Mouse (Mus musculus) retina, embryonic 14.5 days (tissue): ENCODE measurements around the gene Gorasp1.

Source experiments
- DNase-seq: peaks from one replicate; pipeline ENCODE4 v3.0.0-alpha.2; 2015; ENCODE audit warnings: low spot score

Gorasp1 gene

DNA sequence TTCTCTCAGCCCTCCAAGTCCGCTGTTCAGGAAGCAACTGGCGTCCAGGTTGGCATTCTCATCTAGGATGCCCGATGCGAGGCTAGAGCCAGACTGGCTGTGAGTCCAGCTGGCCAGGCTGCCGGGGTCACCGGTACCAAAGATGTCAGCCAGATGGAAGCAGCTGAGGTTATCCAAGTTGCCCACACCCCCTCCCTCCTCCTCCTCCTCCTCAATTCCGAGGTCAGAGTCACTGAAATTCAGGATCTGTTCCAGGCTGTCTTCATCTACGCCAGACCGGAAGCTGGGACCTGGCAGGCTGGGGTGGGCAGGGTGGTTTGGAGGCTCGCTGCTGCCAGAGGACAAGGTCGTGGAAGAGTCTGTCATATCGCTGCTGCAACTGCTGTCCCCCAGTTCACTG, 35.2 kb upstream of the Gorasp1 start:
- no peak for DNase-seq

GRCm38 (mm10) chr9:119972166-119972565, 34.8 kb upstream of the Gorasp1 start:
- no peak for DNase-seq

DNA sequence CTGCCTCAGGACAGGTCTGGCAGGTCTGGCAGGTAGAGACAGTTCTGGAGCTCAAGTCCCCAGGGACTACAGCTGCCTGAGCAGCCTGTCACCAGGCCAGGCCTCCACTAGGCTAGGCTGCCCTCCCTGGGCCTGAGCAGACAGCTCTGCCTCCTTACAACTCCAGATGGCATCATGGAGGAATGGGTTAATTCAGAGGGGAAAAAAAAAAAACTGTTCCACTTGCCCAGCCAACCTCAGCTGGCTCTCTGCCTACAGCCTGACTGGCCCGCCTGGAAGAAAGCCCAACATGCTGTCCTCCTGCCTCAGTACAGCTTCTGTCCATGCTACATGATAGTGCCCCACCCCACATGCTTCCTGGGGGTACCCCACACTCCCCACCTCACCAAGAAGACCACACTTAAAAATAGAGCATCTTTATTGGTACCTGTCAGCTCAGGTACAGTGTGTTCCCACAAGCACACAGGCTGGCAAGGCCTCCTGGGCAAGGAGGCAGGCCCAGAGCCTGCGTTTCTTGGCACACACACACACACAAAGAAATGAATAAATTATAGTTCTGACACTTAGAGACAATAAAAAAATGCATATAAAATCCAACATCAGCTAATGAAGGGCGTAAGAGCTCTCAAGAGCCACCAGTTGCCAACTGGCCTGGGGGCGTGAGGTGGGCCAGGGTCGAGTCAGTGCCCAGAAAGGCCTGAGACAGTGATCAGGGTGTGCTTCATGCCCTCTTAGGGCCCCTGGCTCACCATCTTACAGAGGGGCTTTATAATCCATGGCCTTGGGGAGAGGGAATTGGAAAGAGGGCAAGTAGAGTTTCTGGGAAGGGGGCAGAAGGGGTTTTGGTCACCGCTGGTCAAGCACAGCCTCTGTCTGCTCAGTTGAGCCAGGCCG, 33.6 kb upstream of the Gorasp1 start:
- DNase-seq, result no peak

DNA sequence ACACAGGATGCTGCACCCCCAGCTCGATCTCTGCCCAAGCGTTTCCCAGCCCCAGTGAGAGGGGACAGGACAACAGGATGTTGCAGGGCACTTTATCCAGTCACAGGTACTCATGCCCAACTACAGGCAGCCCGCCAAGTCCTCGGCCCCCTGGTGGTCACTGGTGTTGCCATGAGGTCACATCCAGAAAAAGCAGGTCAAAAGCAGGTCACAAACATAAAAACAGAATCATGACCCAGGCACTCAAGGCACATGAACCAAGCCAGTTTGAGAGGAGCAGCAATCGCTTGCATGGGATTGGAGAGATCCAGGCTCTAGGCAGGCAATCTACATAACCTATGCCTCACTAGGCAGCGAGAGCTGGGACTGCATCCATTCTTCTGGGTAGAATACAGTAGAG, 32.9 kb upstream of the Gorasp1 start:
- DNase-seq, result peak; percentile 54

DNA sequence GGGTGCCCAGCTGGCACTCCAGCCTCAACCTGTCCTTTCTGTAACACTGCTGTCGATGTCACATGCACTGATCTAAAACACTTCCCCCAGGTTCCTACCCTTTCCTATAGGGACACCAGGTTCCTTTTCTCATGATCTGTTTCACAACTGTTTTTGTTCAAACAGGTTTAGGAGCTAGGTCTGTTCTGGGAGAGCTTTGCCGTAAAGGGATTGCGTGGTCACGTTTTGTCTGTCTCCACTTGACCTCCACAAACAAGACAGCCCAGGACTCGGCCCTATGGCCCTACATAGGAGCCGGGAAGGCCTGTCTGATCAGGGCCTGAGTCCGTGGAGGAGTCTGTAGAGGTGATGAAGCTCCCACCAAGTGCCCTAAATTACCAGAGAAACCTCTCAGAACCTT, 32.4 kb upstream of the Gorasp1 start:
- DNase-seq, result no peak

- no peak for DNase-seq
Observed at GRCm38 (mm10) chr9:119966221-119966910, 29.0 kb upstream of the Gorasp1 start.

DNA sequence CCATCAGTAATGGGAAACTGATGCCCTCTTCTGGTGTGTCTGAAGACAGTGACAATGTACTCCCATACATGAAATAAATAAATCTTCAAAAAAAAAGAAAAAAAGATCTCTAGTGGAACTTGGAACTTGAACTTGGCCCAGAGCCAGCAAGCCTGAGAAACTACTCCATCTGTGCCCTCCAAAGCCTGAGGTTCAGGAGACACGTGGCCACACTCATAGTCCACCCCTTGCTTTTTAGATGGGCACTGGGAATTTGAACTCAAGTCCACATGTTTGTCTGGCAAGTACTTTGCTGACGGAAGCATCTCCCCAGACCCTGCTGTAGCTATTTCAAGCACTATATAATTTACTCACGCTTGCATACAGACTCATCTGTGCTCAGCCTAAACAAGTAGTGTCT, 27.8 kb upstream of the Gorasp1 start:
- no peak for DNase-seq

DNA sequence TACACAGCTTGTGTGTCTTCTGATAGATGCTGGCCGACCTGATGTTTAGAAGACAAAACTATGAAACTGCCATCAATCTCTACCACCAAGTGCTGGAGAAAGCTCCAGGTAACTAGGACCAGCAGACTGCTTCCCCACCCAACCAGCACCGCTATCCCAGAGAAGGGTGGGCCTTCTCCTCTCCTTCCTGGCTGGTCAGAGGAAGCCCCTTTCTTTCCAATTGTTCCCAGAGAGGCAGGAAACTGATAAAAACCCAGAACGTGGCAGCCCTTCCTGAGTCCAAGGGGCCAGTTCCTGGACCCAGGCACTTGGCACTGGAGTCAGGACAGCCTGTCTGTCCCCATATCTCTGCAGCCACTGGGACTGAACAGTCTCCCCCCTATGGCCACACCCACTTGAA, 26.8 kb upstream of the Gorasp1 start:
- DNase-seq, result no peak

- DNase-seq, result peak; percentile 80
Observed at GRCm38 (mm10) chr9:119962987-119963667, 25.8 kb upstream of the Gorasp1 start.

GRCm38 (mm10) chr9:119962216-119962615, 24.9 kb upstream of the Gorasp1 start:
- DNase-seq, result no peak

GRCm38 (mm10) chr9:119958835-119959234, 21.5 kb upstream of the Gorasp1 start:
- DNase-seq, result no peak

- no peak for DNase-seq
Observed at GRCm38 (mm10) chr9:119951388-119951787, 14.0 kb upstream of the Gorasp1 start.

DNA sequence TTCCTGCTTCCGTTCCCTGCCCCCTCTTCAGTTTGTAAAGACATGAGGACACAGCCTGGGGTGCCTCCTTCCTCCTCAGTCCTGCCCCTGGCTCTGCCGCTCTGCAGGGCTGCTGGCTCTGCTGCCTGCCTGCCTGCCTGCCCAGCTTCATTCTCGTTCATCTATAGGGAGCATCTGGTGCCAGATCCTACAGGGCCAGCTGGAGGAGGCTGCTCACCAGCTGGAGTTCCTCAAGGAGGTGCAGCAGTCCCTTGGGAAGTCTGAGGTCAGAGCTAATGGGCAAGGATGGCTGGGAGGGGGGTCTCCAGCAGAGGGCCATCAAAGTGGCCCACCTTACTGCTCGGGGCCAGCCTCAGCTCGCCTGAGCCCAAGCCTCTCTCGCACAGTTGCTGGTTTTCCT, 13.1 kb upstream of the Gorasp1 start:
- peak; percentile 24 for DNase-seq

DNA sequence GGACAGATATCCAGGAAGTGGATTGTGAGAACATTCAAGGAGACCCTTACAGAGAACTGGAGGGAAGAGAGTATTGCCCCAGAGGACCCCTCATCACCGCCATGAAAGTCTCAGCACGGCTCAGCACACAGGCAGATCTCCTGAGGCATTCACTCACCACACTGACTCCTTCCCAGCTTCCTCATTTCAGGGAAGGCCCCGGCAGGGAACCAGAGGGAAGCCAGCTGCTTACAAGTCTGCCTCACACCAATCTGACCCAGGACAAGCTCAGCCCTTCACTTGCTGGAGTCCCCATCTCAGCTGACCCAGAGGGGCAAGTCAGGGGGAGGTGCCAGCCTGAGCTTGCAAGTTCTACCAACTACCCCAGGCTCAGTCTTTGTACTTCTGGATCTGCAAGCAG, 11.4 kb upstream of the Gorasp1 start:
- no peak for DNase-seq

- DNase-seq, result peak; percentile 30
Observed at GRCm38 (mm10) chr9:119945173-119945900, 8.0 kb upstream of the Gorasp1 start.

- DNase-seq, result no peak
Observed at GRCm38 (mm10) chr9:119943326-119943725, 6.0 kb upstream of the Gorasp1 start.

DNA sequence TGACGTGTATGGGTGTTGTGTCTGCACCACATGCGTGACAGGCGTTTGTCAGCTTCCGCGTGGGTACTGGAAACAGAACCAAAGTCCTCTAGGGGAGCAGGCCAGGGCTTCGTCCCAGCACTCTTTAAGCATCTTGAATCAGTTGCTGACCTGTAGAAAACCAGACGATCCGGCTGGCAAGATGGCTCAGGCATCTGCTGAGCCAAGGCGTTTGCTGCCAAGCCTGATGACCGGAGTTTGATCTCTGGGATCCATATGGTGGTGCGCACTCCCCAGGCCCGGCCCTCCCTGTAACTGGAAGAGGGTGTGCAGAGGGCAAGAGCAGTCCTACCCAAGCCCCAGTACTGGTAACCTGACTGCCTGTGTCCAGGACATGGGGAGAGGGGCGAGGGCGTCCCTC, 4.5 kb upstream of the Gorasp1 start:
- DNase-seq, result no peak

- DNase-seq, result no peak
Observed at GRCm38 (mm10) chr9:119941407-119941806, 4.0 kb upstream of the Gorasp1 start.

GRCm38 (mm10) chr9:119939646-119940045, 2.3 kb upstream of the Gorasp1 start:
- no peak for DNase-seq

DNA sequence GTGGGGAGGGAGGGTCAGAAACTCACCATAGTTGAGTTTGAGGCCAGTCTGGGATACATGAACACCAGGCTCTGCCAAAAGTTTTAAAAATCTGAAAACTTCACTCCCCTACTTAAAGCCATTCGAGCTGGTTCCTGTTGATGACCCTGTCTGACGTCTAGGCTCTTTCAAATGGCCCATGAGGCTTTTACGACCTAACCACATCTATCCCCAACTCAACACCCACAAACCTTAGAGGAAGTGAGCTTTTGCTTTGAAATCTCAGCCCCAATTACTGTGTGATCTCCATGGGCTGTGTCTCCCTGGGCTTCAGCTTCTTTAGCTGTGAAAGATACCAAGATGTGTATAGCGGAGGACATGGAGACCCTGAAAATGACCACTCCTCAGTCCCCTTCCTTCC, 1.1 kb upstream of the Gorasp1 start:
- no peak for DNase-seq

DNA sequence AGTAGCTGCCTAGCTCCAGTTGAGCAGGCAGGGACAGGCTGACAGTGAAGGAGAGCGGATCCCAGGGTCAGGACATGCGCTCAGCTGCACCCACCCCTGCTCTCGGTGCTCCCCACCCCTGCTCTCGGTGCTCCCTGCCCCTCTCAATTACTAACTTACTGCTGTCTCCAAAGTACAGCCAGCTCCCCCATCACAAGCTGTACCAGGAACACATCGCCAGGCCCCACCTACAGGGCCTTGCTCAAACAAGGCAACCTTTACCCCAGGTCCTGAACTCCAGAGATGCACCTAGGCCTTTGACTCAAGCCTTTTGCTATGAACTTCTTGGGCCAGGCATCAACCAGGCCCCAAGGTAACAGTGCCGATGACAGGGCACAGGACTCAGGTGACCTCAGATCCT, 3.7 kb downstream of the Gorasp1 start:
- DNase-seq, result no peak

GRCm38 (mm10) chr9:119932358-119932757, 5.0 kb downstream of the Gorasp1 start:
- no peak for DNase-seq
